Comparison of ENCODE assay signal across 9 mouse cellular contexts in genomic region chr9:120672452-120672851, GRCm38 (mm10).
DNase-seq lines count a peak whose midpoint lies in the region; ATAC-seq and TF ChIP-seq lines count a peak whose summit lies in the region.
"Had no signal": no experiment of that assay in that cellular context is flagged by ENCODE, and none has a peak within 500 bp of the region (broad histone marks: within the 10 kb centered on the region; RNA-seq: fewer than 3 reads in every experiment).

No protein-coding gene starts in this region.

- no peaks in the 10 kb centered on the region for H3K36me3 ChIP-seq in E14TG2a.4 (ENCODE audit: insufficient read depth, low read length)
- no peaks in the 10 kb centered on the region for H3K36me3 ChIP-seq in hindbrain, embryonic 14.5 days (replicated peaks; ENCODE audit: control insufficient read depth, insufficient read depth)
- H3K36me3 ChIP-seq in midbrain, embryonic 15.5 days (replicated peaks) = no peaks in the 10 kb centered on the region
- H3K36me3 ChIP-seq: heart, embryonic 10.5 days had no signal

- peak; percentile 71 for DNase-seq in ZHBTc4 (ENCODE audit: low read depth, low spot score)
- DNase-seq in hindbrain, embryonic 14.5 days (ENCODE audit: low spot score) = peak; percentile 50
- no peak for DNase-seq in cerebellum, adult 8-10 months
- no peak for DNase-seq in spleen, postnatal 36 days (ENCODE audit: low spot score in 2 of 2)
- DNase-seq in lung, adult 2 months = no peak
- DNase-seq: thymus, postnatal 36 days had no signal

- WGBS in hindbrain, embryonic 14.5 days = 18% methylated on average over 6 of the region's 6 CpGs
- 6% methylated on average over 6 of the region's 6 CpGs for WGBS in midbrain, embryonic 15.5 days
- WGBS in lung, adult 2 months = 62% methylated on average over 6 of the region's 6 CpGs

- no peak for TF ChIP-seq POLR2A in lung, adult 2 months (IDR thresholded peaks at IDR 0.05; ENCODE audit: borderline replicate concordance, extremely low read depth, low read depth, low read length)

- peak; percentile 69 for ATAC-seq in hindbrain, embryonic 14.5 days (ENCODE audit: low FRiP score)
- peak; percentile 83 for ATAC-seq in midbrain, embryonic 15.5 days (replicated peaks)

- peaks cover 32% of the 10 kb centered on the region for H3K27me3 ChIP-seq in E14TG2a.4 (ENCODE audit: insufficient read depth, low read length)
- H3K27me3 ChIP-seq in hindbrain, embryonic 14.5 days (ENCODE audit: control insufficient read depth, insufficient read depth, low read length) = 0 out of 2 replicates have a peak, but pooled peaks cover 6% of the 10 kb centered on the region
- H3K27me3 ChIP-seq in midbrain, embryonic 15.5 days (replicated peaks) = no peaks in the 10 kb centered on the region

- H3K27ac ChIP-seq in hindbrain, embryonic 14.5 days = no peak overlapping the region
- peak overlapping the region; percentile 66 for H3K27ac ChIP-seq in midbrain, embryonic 15.5 days
- H3K27ac ChIP-seq: heart, embryonic 10.5 days had no signal

- peak overlapping the region; percentile 29 for H3K4me3 ChIP-seq in E14TG2a.4 (replicated peaks; ENCODE audit: low read length)
- no peak overlapping the region for H3K4me3 ChIP-seq in hindbrain, embryonic 14.5 days (replicated peaks; ENCODE audit: low read length)
- H3K4me3 ChIP-seq in midbrain, embryonic 15.5 days = no peak overlapping the region
- no peak overlapping the region for H3K4me3 ChIP-seq in lung, adult 2 months (replicated peaks; ENCODE audit: extremely low read depth, low read depth, low read length)
- H3K4me3 ChIP-seq: heart, embryonic 10.5 days had no signal

- no peak for TF ChIP-seq CTCF in E14TG2a.4 (conservative IDR thresholded peaks at IDR 0.05; ENCODE audit: low read length)
- no peak for TF ChIP-seq CTCF in lung, adult 2 months (IDR thresholded peaks at IDR 0.05; ENCODE audit: insufficient read depth, low read length)

- H3K9me3 ChIP-seq in E14TG2a.4 (ENCODE audit: low read length) = no peaks in the 10 kb centered on the region
- no peaks in the 10 kb centered on the region for H3K9me3 ChIP-seq in hindbrain, embryonic 14.5 days (ENCODE audit: control insufficient read depth, low read length)
- no peaks in the 10 kb centered on the region for H3K9me3 ChIP-seq in midbrain, embryonic 15.5 days
- H3K9me3 ChIP-seq: heart, embryonic 10.5 days had no signal

- H3K4me2 ChIP-seq in hindbrain, embryonic 14.5 days (replicated peaks) = no peak overlapping the region; the same call in 1 of the 2 replicates
- peak overlapping the region; percentile 22 for H3K4me2 ChIP-seq in midbrain, embryonic 15.5 days

- no peak overlapping the region for H3K9ac ChIP-seq in hindbrain, embryonic 14.5 days
- H3K9ac ChIP-seq in midbrain, embryonic 15.5 days = no peak overlapping the region

- H3K4me1 ChIP-seq in E14TG2a.4 (replicated peaks; ENCODE audit: low read depth, low read length) = peaks cover 55% of the 10 kb centered on the region
- H3K4me1 ChIP-seq in hindbrain, embryonic 14.5 days (replicated peaks; ENCODE audit: control insufficient read depth, insufficient read depth, low read length) = peaks cover 27% of the 10 kb centered on the region
- peaks cover 45% of the 10 kb centered on the region for H3K4me1 ChIP-seq in midbrain, embryonic 15.5 days
- peaks cover 3% of the 10 kb centered on the region; the same call in 1 of the 2 replicates for H3K4me1 ChIP-seq in lung, adult 2 months (ENCODE audit: control insufficient read depth, insufficient read depth, low read length)

Comparison
In these comparisons a context has a peak if more than half of its experiments do, and no peak if none do; other contexts are left out.
1. DNase-seq: peak in ZHBTc4 (single experiment) and hindbrain, embryonic 14.5 days (single experiment); none in cerebellum, adult 8-10 months (single experiment), spleen, postnatal 36 days (0 of 2) and lung, adult 2 months (single experiment).